Mouse (Mus musculus) granulocyte monocyte progenitor cell, adult 5-6 weeks (primary cell): ENCODE measurements around the gene Olfr168. TPM values are rescaled to one million over a fixed set of nuclear protein-coding genes. Genes with fewer than 3 reads are reported as not detected.
"Not testable (repeated sequence)": the region's sequence is repeated elsewhere in the genome, so short reads cannot be mapped to it uniquely, and the experiment has no call there.

ENCODE experiments used
- ATAC-seq: replicated peaks from 2 replicates; pipeline ENCODE4 v1.8.0; 2016; ENCODE audit warnings: mild to moderate bottlenecking, moderate TSS enrichment, inconsistent platforms; ENCODE audit not compliant: poor library complexity, severe bottlenecking
- total RNA-seq, 2 experiments: library from RNA; stranded (forward) in 1 of 2; stranded (reverse) in 1 of 2; fragments of 200-712, 200-1000 nt in 1 of 2; fragments of >200 nt in 1 of 2; fragmentation: Nextera tagmentation in 1 of 2; gene quantifications; 2 replicates each; pipeline ENCODE4 v1.2.3; 2014 to 2017

Gene Olfr168
- total RNA-seq (2014; fragmentation: Nextera tagmentation), result not detected in 2 replicates
- total RNA-seq (2017), result not detected in 2 replicates

DNA sequence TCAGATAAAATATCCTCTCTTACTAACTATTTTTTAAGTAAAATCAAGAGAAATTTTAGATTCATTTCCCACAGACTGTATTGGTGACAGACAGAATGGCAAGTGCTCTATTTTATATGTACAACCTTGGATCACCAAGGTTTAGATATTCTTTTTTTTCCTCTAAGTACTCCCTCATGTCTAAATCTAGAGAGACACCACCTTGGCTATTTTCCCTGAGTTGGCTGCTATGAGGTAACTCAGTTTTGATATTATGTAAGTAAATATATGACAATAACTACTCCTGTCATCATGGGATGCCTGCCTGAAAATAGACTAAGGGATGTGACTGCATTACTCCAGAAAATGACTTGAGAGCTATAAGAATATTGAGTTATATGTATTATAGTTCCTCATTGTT, at the start of gene Olfr168:
Olfr168 (minus strand) TSS at position 101 of the 400 bp plus-strand sequence.
- no peak for ATAC-seq

- ATAC-seq, result not testable (repeated sequence)
Measured at GRCm38 (mm10) chr16:19571709-19572108, 36.4 kb upstream of the Olfr168 start, which contains the start of gene Olfr169. Olfr169 (minus strand) TSS chr16:19571809.

DNA sequence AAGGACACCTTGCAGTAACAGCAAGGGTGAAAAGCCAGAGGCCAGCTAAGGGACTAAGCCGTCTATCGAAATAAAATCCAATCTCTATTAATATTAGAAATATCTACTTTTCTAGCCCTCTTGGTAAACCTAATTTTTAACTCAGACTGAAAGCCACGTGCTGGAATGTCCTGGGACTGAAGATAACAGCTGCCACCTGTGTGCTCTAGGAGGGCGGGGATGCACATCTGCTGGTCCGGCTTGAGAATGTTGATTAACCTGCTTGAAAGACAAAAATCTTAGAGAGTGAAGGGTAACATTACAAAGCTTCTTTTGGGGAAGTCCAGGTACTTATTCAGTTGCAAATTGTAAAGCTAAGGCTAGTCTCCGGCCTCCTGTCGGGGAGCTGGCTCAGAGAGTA, 18.1 kb upstream of the Olfr168 start:
- not testable (repeated sequence) for ATAC-seq

- not testable (repeated sequence) for ATAC-seq
Measured at GRCm38 (mm10) chr16:19552246-19552645, 16.9 kb upstream of the Olfr168 start.

DNA sequence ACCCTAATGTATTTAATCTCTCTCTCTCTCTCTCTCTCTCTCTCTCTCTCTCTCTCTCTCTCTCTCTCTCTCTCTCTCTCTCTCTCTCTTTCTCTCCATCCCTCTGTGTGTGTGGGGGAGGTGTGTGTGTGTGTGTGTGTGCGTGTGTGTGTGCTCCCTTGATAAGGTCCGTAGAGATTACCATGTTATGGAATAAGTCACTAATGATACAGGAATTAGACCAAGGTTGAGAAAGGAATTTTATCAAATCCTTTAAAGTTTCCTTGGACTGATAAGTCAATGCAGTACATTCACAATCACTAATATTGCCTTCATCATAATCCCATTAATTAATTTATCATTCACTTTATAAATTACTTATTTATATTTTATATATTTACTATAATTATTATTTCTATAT, 13.2 kb downstream of the Olfr168 start, which contains the start of gene Olfr167:
Olfr167 (minus strand) TSS at position 101 of the 400 bp plus-strand sequence.
- no peak for ATAC-seq

- no peak for ATAC-seq
Measured at GRCm38 (mm10) chr16:19483394-19483793, 52.0 kb downstream of the Olfr168 start, which contains the start of gene Olfr166. Olfr166 (plus strand) TSS chr16:19483694.

Other genes with a start within 250 kb of the Olfr168 start
- gene Olfr164, start 221.5 kb downstream of the Olfr168 start, total RNA-seq (2014; fragmentation: Nextera tagmentation), result not detected in 2 replicates
- not detected in 2 replicates for gene Olfr164, start 221.5 kb downstream of the Olfr168 start, total RNA-seq (2017)
- not detected in 2 replicates for gene Olfr165, start 112.4 kb downstream of the Olfr168 start, total RNA-seq (2014; fragmentation: Nextera tagmentation)
- gene Olfr165, start 112.4 kb downstream of the Olfr168 start, total RNA-seq (2017), result not detected in 2 replicates
- gene Olfr166, start 51.9 kb downstream of the Olfr168 start, total RNA-seq (2014; fragmentation: Nextera tagmentation), result not detected in 2 replicates
- not detected in 2 replicates for gene Olfr166, start 51.9 kb downstream of the Olfr168 start, total RNA-seq (2017)
- not detected in 2 replicates for gene Olfr167, start 13.3 kb downstream of the Olfr168 start, total RNA-seq (2014; fragmentation: Nextera tagmentation)
- gene Olfr167, start 13.3 kb downstream of the Olfr168 start, total RNA-seq (2017), result not detected in 2 replicates
- not detected in 2 replicates for gene Olfr169, start 36.3 kb upstream of the Olfr168 start, total RNA-seq (2014; fragmentation: Nextera tagmentation)
- gene Olfr169, start 36.3 kb upstream of the Olfr168 start, total RNA-seq (2017), result not detected in 2 replicates
- gene Olfr170, start 76.3 kb upstream of the Olfr168 start, total RNA-seq (2014; fragmentation: Nextera tagmentation), result not detected in 2 replicates
- gene Olfr170, start 76.3 kb upstream of the Olfr168 start, total RNA-seq (2017), result not detected in 2 replicates
- gene Olfr171, start 94.4 kb upstream of the Olfr168 start, total RNA-seq (2014; fragmentation: Nextera tagmentation), result not detected in 2 replicates
- not detected in 2 replicates for gene Olfr171, start 94.4 kb upstream of the Olfr168 start, total RNA-seq (2017)
- not detected in 2 replicates for gene Lamp3, start 170.8 kb upstream of the Olfr168 start, total RNA-seq (2014; fragmentation: Nextera tagmentation)
- 0.04 TPM in 1 of 2 replicates, not detected in the other for gene Lamp3, start 170.8 kb upstream of the Olfr168 start, total RNA-seq (2017)
- gene B3gnt5, start 224.7 kb upstream of the Olfr168 start, total RNA-seq (2014; fragmentation: Nextera tagmentation), result 20.3 and 21.6 TPM in 2 replicates
- gene B3gnt5, start 224.7 kb upstream of the Olfr168 start, total RNA-seq (2017), result 39.8 and 40.1 TPM in 2 replicates